Mouse (Mus musculus) CH12.LX (cell line): ENCODE results near the gene Actl6b. TPM values are rescaled to one million over a fixed set of nuclear protein-coding genes. Genes with fewer than 3 reads are reported as not detected.

ENCODE experiments used
- DNase-seq: peaks from one replicate; pipeline ENCODE4 v3.0.0-alpha.2; 2013; ENCODE audit errors: extremely low read depth
- H3K27ac ChIP-seq: 2 replicates; pipeline ENCODE4 v1.5.1; 2012; ENCODE audit warnings: low read depth, mild to moderate bottlenecking, control low read depth, moderate library complexity; ENCODE audit not compliant: insufficient read depth
- H3K27me3 ChIP-seq: replicated peaks from 2 replicates; pipeline ENCODE3; 2012; ENCODE audit warnings: inconsistent platforms
- H3K36me3 ChIP-seq, 2 experiments: replicated peaks in 1 of 2; 2 replicates each; pipeline versions ENCODE3 to v1.6.1; 2012; ENCODE audit warnings: inconsistent platforms in 1 of 2, low read length in 1 of 2, mild to moderate bottlenecking in 1 of 2, mixed read lengths in 1 of 2, moderate library complexity in 1 of 2; ENCODE audit not compliant: control insufficient read depth in 1 of 2, insufficient read depth in 1 of 2
- H3K4me1 ChIP-seq, 2 experiments: 2 replicates each; pipeline ENCODE4 v1.6.1; 2012; ENCODE audit warnings: inconsistent platforms in 1 of 2, moderate library complexity in 1 of 2; ENCODE audit not compliant: insufficient read depth in 2 of 2, control insufficient read depth in 1 of 2
- H3K4me2 ChIP-seq: 2 replicates; pipeline ENCODE4 v1.6.1; 2012; ENCODE audit warnings: low read depth, mild to moderate bottlenecking, control low read depth; ENCODE audit not compliant: poor library complexity, insufficient read depth, severe bottlenecking
- H3K4me3 ChIP-seq, 3 experiments: fragments of 150-350 bp in 1 of 3; sonication (generic) in 1 of 3; replicated peaks in 1 of 3; 2 replicates each; pipeline versions ENCODE3 to v1.5.1; 2011 to 2012; ENCODE audit warnings: low read depth in 2 of 3, low read length in 2 of 3, mild to moderate bottlenecking in 2 of 3, moderate library complexity in 2 of 3, control low read depth in 1 of 3, improper control_type of control experiment in 1 of 3, inconsistent platforms in 1 of 3, mixed read lengths in 1 of 3; ENCODE audit not compliant: poor library complexity in 1 of 3
- H3K79me2 ChIP-seq: replicated peaks from 2 replicates; pipeline ENCODE4 v1.6.1; 2012; ENCODE audit warnings: mild to moderate bottlenecking, moderate library complexity; ENCODE audit not compliant: control insufficient read depth, poor library complexity, insufficient read depth, severe bottlenecking; ENCODE audit errors: extremely low read depth
- H3K9ac ChIP-seq: 2 replicates; pipeline ENCODE4 v1.6.1; 2012; ENCODE audit warnings: low read depth, mild to moderate bottlenecking, control low read depth, moderate library complexity; ENCODE audit not compliant: insufficient read depth
- H3K9me3 ChIP-seq: replicated peaks from 2 replicates; pipeline ENCODE3; 2012; ENCODE audit warnings: low read length, inconsistent platforms, mixed read lengths
- BHLHE40 ChIP-seq: IDR thresholded peaks from 2 replicates; pipeline ENCODE4 v1.6.1; 2011; ENCODE audit warnings: mild to moderate bottlenecking, low read depth, low read length, improper control_type of control experiment
- CHD1 ChIP-seq: IDR thresholded peaks from 2 replicates; pipeline ENCODE4 v1.6.1; 2012; ENCODE audit warnings: low read depth, low read length, improper control_type of control experiment, inconsistent platforms
- CHD2 ChIP-seq: IDR thresholded peaks from 2 replicates; pipeline ENCODE4 v1.6.1; 2011; ENCODE audit warnings: low read length, improper control_type of control experiment
- E2F4 ChIP-seq: IDR thresholded peaks from 2 replicates; pipeline ENCODE4 v1.6.1; 2011; ENCODE audit warnings: low read depth, low read length, improper control_type of control experiment; ENCODE audit not compliant: insufficient replicate concordance
- GABPA ChIP-seq: IDR thresholded peaks from 2 replicates; pipeline ENCODE4 v1.6.1; 2012; ENCODE audit warnings: low read depth, low read length, improper control_type of control experiment, inconsistent platforms; ENCODE audit not compliant: insufficient replicate concordance
- IRF4 ChIP-seq: IDR thresholded peaks from 2 replicates; pipeline ENCODE4 v1.6.1; 2014; ENCODE audit warnings: low read depth, mild to moderate bottlenecking, inconsistent platforms, low read length, improper control_type of control experiment
- JUN ChIP-seq: IDR thresholded peaks from 2 replicates; pipeline ENCODE4 v1.6.1; 2011; ENCODE audit warnings: low read depth, mild to moderate bottlenecking, low read length, improper control_type of control experiment, moderate library complexity; ENCODE audit not compliant: insufficient read depth
- JUND ChIP-seq: conservative IDR thresholded peaks from 2 replicates; pipeline ENCODE4 v1.6.1; 2011; ENCODE audit warnings: low read depth, low read length, improper control_type of control experiment
- KAT2A ChIP-seq: IDR thresholded peaks from 2 replicates; pipeline ENCODE4 v1.6.1; 2012; ENCODE audit warnings: low read length, improper control_type of control experiment, inconsistent platforms; ENCODE audit not compliant: insufficient replicate concordance
- MAZ ChIP-seq: IDR thresholded peaks from 2 replicates; pipeline ENCODE4 v1.6.1; 2012; ENCODE audit warnings: low read depth, mild to moderate bottlenecking, inconsistent platforms, low read length, improper control_type of control experiment, moderate library complexity
- MYC ChIP-seq: IDR thresholded peaks from 2 replicates; pipeline ENCODE4 v1.6.1; 2011; ENCODE audit warnings: low read depth, mild to moderate bottlenecking, improper control_type of control experiment, low read length
- PAX5 ChIP-seq: IDR thresholded peaks from 2 replicates; pipeline ENCODE4 v1.6.1; 2012; ENCODE audit warnings: low read length, inconsistent platforms, mixed read lengths
- POLR2AphosphoS2 ChIP-seq: IDR thresholded peaks from 2 replicates; pipeline ENCODE4 v1.6.1; 2011; ENCODE audit warnings: low read depth, low read length, improper control_type of control experiment
- RCOR1 ChIP-seq: conservative IDR thresholded peaks from 2 replicates; pipeline ENCODE4 v1.6.1; 2012; ENCODE audit warnings: low read depth, mild to moderate bottlenecking, inconsistent platforms, low read length, improper control_type of control experiment
- SMC3 ChIP-seq: IDR thresholded peaks from 2 replicates; pipeline ENCODE4 v1.6.1; 2011; ENCODE audit warnings: low read depth, low read length, improper control_type of control experiment
- TBP ChIP-seq: conservative IDR thresholded peaks from 2 replicates; pipeline ENCODE4 v1.6.1; 2011; ENCODE audit warnings: low read depth, low read length, improper control_type of control experiment
- TCF12 ChIP-seq: IDR thresholded peaks from 2 replicates; pipeline ENCODE4 v1.6.1; 2014; ENCODE audit warnings: low read depth, mild to moderate bottlenecking, inconsistent platforms, low read length, improper control_type of control experiment
- ZC3H11A ChIP-seq: IDR thresholded peaks from 2 replicates; pipeline ENCODE4 v1.6.1; 2012; ENCODE audit warnings: low read depth, mild to moderate bottlenecking, inconsistent platforms, low read length, improper control_type of control experiment
- ZKSCAN1 ChIP-seq: IDR thresholded peaks from 2 replicates; pipeline ENCODE4 v1.6.1; 2012; ENCODE audit warnings: low read depth, inconsistent platforms, low read length, improper control_type of control experiment, borderline replicate concordance
- ZMIZ1 ChIP-seq: IDR thresholded peaks from 2 replicates; pipeline ENCODE4 v1.6.1; 2012; ENCODE audit warnings: low read depth, mild to moderate bottlenecking, inconsistent platforms, low read length, improper control_type of control experiment
- ZNF384 ChIP-seq: IDR thresholded peaks from 2 replicates; pipeline ENCODE4 v1.6.1; 2012; ENCODE audit warnings: low read depth, low read length, improper control_type of control experiment, inconsistent platforms
- dilution Hi-C: fragments of 300-500 bp; cut with MboI; formaldehyde crosslinking; loops from 2 replicates; pipeline ENCODE4 v1.14.3; 2020; ENCODE audit warnings: low sequenced_read_pairs; ENCODE audit not compliant: extremely low pct_unique_long_range_greater_than_20kb, extremely low pct_ligation_motif_present
- in situ Hi-C: fragments of 300-500 bp; cut with MboI; formaldehyde crosslinking; loops from 3 replicates; pipeline ENCODE4 v1.14.3; 2019; ENCODE audit warnings: low sequenced_read_pairs, low pct_ligation_motif_present, low pct_unique_long_range_greater_than_20kb, mixed read lengths
- polyA plus RNA-seq: library from polyadenylated mRNA; unstranded; fragments of >175 nt; gene quantifications from 2 replicates; pipeline ENCODE4 v1.2.1, GENCODE M21; 2012; ENCODE audit warnings: low read depth; ENCODE audit not compliant: insufficient read length
- total RNA-seq, 2 experiments: library from RNA; depleted of rRNA; stranded (reverse); fragments of 300-350 nt in 1 of 2; fragments of >200 nt in 1 of 2; gene quantifications; 2 replicates each; pipeline ENCODE4 v1.2.3; 2012 to 2014

Gene Actl6b
- total and polyA plus RNA-seq, 3 experiments, result not detected

DNA sequence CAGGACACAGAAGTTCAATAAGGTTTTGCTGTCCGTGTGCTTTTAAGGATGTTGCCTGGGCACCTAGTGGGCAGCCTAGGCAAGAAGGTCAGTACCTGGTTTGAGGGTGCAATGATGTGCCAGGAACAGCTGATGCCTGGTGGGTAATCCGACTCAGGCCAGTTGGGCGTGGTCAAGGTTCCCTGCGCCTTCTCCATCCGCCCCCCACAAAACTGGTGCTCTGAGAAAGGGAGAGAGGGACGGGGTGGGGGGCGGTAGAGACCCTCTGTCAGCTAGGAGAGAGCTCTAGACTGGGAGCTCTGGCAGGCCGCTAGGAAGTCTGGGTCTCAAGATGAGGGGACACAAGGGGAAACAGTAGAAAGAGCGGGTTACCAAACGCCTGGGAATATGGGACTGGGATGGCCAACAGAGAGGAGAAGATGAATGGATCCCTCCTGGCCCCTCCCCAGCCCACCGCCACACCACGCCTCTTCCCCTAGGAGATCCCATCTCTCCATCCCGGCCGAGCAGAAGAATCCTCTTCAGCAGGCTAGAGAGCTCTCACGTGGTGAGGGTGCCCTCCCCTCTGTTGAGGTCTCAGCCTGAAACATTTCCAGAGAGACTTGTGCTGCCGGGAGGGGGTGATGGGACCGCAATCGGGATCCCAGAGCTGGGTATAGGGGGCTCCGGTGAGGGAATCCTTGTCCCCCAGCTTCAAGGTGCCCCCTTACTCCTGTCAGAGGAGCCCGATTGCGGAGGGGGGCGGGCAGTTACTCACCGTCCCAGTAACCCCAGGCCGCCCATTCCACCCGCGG lies 54.7 kb downstream of the Actl6b start:
- no peak for DNase-seq
- no peak overlapping the region for H3K27ac ChIP-seq
- TF ChIP-seq POLR2AphosphoS2 (no peak), CHD1 (no peak), BHLHE40 (no peak), JUND (no peak), ZC3H11A (no peak), ZNF384 (no peak), GABPA (no peak), MAZ (no peak), IRF4 (no peak), CHD2 (no peak), JUN (no peak), E2F4 (no peak), ZMIZ1 (no peak), TCF12 (no peak), SMC3 (no peak), MYC (no peak)
- peaks cover 0 to 30% of the 10 kb centered on the region in 2 experiments; a peak in 2 of 4 replicates for H3K4me1 ChIP-seq
- no peaks in the 10 kb centered on the region for H3K9me3 ChIP-seq
- H3K4me3 ChIP-seq, result no peak overlapping the region
- no peaks in the 10 kb centered on the region for H3K27me3 ChIP-seq
- H3K79me2 ChIP-seq, result peaks cover 3% of the 10 kb centered on the region; the same call in 1 of the 2 replicates
- no peak overlapping the region for H3K9ac ChIP-seq
- peaks cover 0 to 38% of the 10 kb centered on the region in 2 experiments for H3K36me3 ChIP-seq
- no peak overlapping the region for H3K4me2 ChIP-seq
- in situ Hi-C loops (no loop called here), dilution Hi-C loops (no loop called here)

DNA sequence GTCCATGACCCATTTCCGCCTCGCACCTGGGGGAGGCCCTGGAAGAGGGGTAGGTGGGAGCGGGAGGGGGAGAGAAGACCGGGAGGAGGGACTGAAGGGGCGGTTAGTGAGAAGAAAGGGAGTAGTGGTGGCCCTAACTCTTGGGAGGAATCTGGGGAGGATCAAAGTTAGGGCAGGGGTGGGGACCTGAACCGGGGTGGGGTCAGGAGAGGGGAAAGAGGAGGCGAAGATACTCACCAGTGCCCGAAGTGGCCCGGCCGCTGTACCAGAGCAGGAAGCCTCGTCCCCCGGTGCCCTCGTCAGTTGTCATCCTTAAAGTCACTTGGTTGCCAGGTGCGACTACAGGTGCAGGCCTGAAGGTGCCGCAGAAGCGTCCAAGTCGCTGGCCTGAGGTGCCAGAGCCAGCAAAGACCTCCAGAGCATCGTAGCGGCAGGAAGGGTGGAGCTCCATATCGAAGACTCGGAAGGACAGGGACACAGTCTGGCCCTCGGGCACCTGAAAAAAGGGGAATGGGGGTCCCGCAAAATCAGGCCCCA lies 55.4 kb downstream of the Actl6b start:
- Histone ChIP-seq H3K27ac (no peak overlapping the region), H3K4me3 (no peak overlapping the region), H3K4me1 (peaks cover 0 to 23% of the 10 kb centered on the region in 2 experiments; a peak in 2 of 4 replicates), H3K79me2 (no peaks in the 10 kb centered on the region; the same call in 1 of the 2 replicates), H3K9ac (no peak overlapping the region), H3K27me3 (no peaks in the 10 kb centered on the region), H3K9me3 (no peaks in the 10 kb centered on the region), H3K4me2 (no peak overlapping the region), H3K36me3 (peaks cover 0 to 38% of the 10 kb centered on the region in 2 experiments)
- no peak for DNase-seq
- dilution Hi-C loops, result no loop called here
- TF ChIP-seq TBP (no peak), KAT2A (no peak), ZKSCAN1 (no peak), PAX5 (no peak), RCOR1 (no peak)
- in situ Hi-C loops, result no loop called here
